Mouse (Mus musculus) hindbrain, embryonic 16.5 days (tissue): ENCODE measurements around the gene Lingo3. TPM values are rescaled to one million over a fixed set of nuclear protein-coding genes. Genes with fewer than 3 reads are reported as not detected.
A peak's percentile ranks its signal among the peaks of the same experiment; 100 is the strongest.

Experiments used
- ATAC-seq: fragments of 200-750 bp; cut with Nextera tagmentation; 2 replicates; pipeline ENCODE4 v1.8.0; 2017; ENCODE audit warnings: moderate TSS enrichment, moderate library complexity
- H3K27ac ChIP-seq: fragments of 300-500 bp; sonication (generic); 2 replicates; pipeline ENCODE4 v1.5.1; 2014; ENCODE audit warnings: low read depth, mild to moderate bottlenecking, control low read depth, low read length, moderate library complexity
- H3K27me3 ChIP-seq: fragments of 300-500 bp; sonication (generic); replicated peaks from 2 replicates; pipeline ENCODE4 v1.6.1; 2014; ENCODE audit warnings: low read length; ENCODE audit not compliant: control insufficient read depth, insufficient read depth
- H3K36me3 ChIP-seq: fragments of 300-500 bp; sonication (generic); 2 replicates; pipeline ENCODE4 v1.6.1; 2014; ENCODE audit warnings: mild to moderate bottlenecking, low read length, moderate library complexity, mixed read lengths; ENCODE audit not compliant: control insufficient read depth, insufficient read depth
- H3K4me1 ChIP-seq: fragments of 300-500 bp; sonication (generic); 2 replicates; pipeline ENCODE4 v1.6.1; 2014; ENCODE audit warnings: low read depth, low read length; ENCODE audit not compliant: control insufficient read depth, insufficient read depth
- H3K4me2 ChIP-seq: fragments of 300-500 bp; sonication (generic); 2 replicates; pipeline ENCODE4 v1.6.1; 2014; ENCODE audit warnings: mild to moderate bottlenecking, low read length, control low read depth, moderate library complexity
- H3K4me3 ChIP-seq: fragments of 300-500 bp; sonication (generic); 2 replicates; pipeline ENCODE4 v1.5.1; 2014; ENCODE audit warnings: mild to moderate bottlenecking, low read length, control low read depth, moderate library complexity
- H3K9ac ChIP-seq: fragments of 300-500 bp; sonication (generic); 2 replicates; pipeline ENCODE4 v1.6.1; 2014; ENCODE audit warnings: low read depth, mild to moderate bottlenecking, control low read depth, low read length, moderate library complexity
- H3K9me3 ChIP-seq: fragments of 300-500 bp; sonication (generic); 2 replicates; pipeline ENCODE4 v1.6.1; 2014; ENCODE audit warnings: mild to moderate bottlenecking, low read length, moderate library complexity; ENCODE audit not compliant: control insufficient read depth
- WGBS: fragments of 180-500 bp; shearing (Covaris S2); extraction: QIAGEN DNeasy Blood & Tissue Kit; methylation state at CpG from one replicate; pipeline ENCODE4 v1.1.7; 2014; 5-methylcytosine and 5-hydroxymethylcytosine counted together
- polyA plus RNA-seq: library from polyadenylated mRNA; unstranded; fragments of >200 nt; fragmentation: Nextera tagmentation; extraction: Ambion mirVana; gene quantifications from 2 replicates; pipeline ENCODE4 v1.2.1, GENCODE M21; 2015

The Lingo3 gene
- polyA plus RNA-seq, 1 experiment from 2014 or later, result 23.3 TPM

DNA sequence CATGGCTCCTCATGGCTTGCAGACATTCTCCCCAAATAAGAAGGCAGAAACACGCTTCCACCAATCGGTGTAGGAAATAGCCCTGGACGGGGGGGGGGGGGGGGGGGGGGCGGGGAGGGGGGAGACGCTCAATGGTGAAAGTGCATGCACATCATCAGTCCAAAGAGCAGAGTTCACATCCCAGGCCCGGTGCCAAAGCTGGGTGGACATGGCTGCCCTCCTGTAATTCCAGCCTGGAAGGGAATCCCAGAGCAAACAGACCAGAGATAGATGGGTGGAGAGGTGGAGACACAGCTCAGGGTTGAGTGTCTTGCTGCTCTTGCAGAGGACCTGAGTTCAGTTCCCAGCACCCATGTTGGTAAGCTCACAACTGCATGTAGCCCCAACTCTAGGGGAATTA, 27.2 kb upstream of the Lingo3 start:
- H3K9ac ChIP-seq, result no peak overlapping the region
- 64% methylated on average over 3 of the region's 6 CpGs for WGBS
- ATAC-seq, result no peak

DNA sequence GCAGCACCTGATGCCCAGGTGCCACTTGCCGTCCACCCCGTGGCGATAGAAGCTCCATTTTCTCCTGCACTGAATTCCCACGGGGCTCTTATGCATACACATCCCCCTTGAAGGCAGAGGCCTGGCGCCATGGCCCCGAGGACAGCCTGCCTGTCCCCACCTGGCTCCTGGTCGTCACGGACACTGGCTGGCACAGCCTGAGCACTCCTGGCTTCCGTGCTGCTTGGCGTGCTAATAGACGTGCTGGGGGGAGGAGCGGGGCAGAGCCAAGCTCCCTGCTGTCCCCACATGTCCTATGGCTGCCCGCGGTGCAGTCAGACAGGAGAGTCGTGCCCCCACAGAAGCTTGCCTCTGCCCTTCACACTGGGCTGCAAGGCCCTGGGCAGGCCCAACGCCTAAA, 20.6 kb upstream of the Lingo3 start:
- peaks cover 22% of the 10 kb centered on the region for H3K36me3 ChIP-seq
- H3K9me3 ChIP-seq, result no peaks in the 10 kb centered on the region
- no peak overlapping the region for H3K9ac ChIP-seq

More for the DNA sequence above, 27.2 kb upstream of the Lingo3 start:
- no peaks in the 10 kb centered on the region for H3K4me1 ChIP-seq
- H3K27ac ChIP-seq, result no peak overlapping the region
- H3K4me2 ChIP-seq, result no peak overlapping the region
- H3K27me3 ChIP-seq, result no peaks in the 10 kb centered on the region; the same call in 1 of the 2 replicates
- H3K36me3 ChIP-seq, result peaks cover 17% of the 10 kb centered on the region
- H3K9me3 ChIP-seq, result no peaks in the 10 kb centered on the region
- no peak overlapping the region for H3K4me3 ChIP-seq

DNA sequence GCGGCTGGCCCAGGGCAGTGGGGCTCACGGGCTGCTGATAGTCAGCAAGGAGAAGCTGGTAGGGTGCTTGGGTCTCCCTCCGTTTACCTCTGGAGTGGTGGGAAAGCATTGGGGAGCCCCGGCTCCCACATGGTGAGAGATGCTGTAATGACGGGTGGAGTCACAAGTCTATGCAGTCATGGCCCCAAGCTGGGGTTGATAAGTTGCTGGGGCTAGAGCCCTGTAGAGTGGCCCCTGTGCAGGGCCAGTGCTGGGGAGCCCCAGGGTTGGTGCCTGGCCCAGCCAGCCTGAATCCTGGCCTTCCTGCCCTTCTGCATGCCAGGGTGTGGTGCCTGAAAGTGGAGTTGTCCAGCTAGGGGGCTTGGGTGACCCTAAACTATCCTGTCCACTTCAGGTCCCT, 18.5 kb upstream of the Lingo3 start:
- Histone ChIP-seq H3K9ac (no peak overlapping the region), H3K4me3 (no peak overlapping the region), H3K4me2 (no peak overlapping the region), H3K9me3 (no peaks in the 10 kb centered on the region), H3K4me1 (peaks cover 9% of the 10 kb centered on the region), H3K27me3 (no peaks in the 10 kb centered on the region), H3K36me3 (peaks cover 9% of the 10 kb centered on the region; the same call in 1 of the 2 replicates), H3K27ac (no peak overlapping the region)
- ATAC-seq, result no peak
- WGBS, result 92% methylated on average over 5 of the region's 5 CpGs

More for the DNA sequence above, 20.6 kb upstream of the Lingo3 start:
- no peak overlapping the region for H3K4me3 ChIP-seq
- H3K4me2 ChIP-seq, result no peak overlapping the region
- no peaks in the 10 kb centered on the region for H3K27me3 ChIP-seq
- no peak for ATAC-seq
- no peak overlapping the region for H3K27ac ChIP-seq
- WGBS, result 66% methylated on average over 15 of the region's 16 CpGs
- H3K4me1 ChIP-seq, result no peaks in the 10 kb centered on the region

DNA sequence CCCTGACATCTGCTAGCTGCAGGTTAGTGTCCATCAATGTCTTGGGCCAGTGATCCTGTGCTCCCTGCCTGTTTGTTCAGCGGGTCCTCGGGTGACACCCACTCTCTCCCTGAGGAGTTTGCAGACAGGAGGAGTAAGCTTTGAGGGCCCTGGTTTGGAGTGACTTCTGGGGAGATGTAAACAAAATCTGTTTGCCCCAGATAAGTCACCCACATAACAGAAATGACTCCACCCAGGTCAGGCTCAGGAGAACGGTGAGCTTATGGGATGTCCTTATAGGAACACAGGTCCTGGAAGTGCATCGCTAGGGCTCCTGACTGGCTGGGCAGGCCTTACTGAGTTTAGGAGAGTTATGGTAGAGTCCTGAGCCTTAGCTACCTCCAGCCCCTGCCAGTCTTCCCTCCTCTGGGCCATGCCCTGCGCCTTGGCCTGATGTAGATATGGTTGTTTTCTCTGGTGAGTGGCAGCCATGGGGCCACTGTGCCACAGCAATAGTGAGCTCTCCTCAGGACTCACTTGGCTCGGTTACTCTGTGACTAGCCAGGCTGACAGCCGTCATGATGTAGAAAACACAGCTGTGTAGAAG, 14.6 kb upstream of the Lingo3 start:
- H3K4me3 ChIP-seq, result no peak overlapping the region
- H3K4me2 ChIP-seq, result no peak overlapping the region
- peaks cover 36% of the 10 kb centered on the region for H3K4me1 ChIP-seq
- no peaks in the 10 kb centered on the region for H3K9me3 ChIP-seq
- H3K27ac ChIP-seq, result no peak overlapping the region; the same call in 1 of the 2 replicates
- H3K36me3 ChIP-seq, result peaks cover under 1% of the 10 kb centered on the region; the same call in 1 of the 2 replicates
- H3K9ac ChIP-seq, result no peak overlapping the region; the same call in 1 of the 2 replicates
- 85% methylated on average over 7 of the region's 7 CpGs for WGBS
- H3K27me3 ChIP-seq, result no peaks in the 10 kb centered on the region
- no peak for ATAC-seq

DNA sequence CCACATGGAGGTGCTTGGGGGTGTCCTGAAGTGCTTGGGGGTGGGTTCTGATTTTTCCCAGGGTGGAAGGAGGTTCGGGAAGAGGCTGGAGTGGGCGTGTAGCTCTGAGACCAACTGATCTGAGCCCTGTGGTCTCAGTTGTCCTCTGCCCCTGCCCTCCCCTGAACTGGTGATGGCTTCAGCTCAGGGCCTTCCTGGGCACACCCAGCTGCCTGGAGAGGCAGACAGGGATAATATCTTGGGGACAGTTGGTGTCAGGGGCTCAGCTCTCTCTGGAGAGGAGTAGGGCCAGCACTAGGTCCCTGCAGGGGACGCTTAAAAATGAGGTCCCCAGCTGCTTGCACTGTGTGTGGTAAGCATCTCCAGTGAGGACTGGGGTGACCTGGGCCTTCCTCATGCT, 14.0 kb upstream of the Lingo3 start:
- Histone ChIP-seq H3K9ac (peak overlapping the region; percentile 38; the same call in 1 of the 2 replicates), H3K27me3 (no peaks in the 10 kb centered on the region), H3K27ac (peak overlapping the region; percentile 64), H3K9me3 (no peaks in the 10 kb centered on the region), H3K36me3 (peaks cover 6% of the 10 kb centered on the region), H3K4me3 (no peak overlapping the region), H3K4me1 (peaks cover 37% of the 10 kb centered on the region), H3K4me2 (no peak overlapping the region; the same call in 1 of the 2 replicates)
- ATAC-seq, result no peak
- 54% methylated on average over 3 of the region's 3 CpGs for WGBS

DNA sequence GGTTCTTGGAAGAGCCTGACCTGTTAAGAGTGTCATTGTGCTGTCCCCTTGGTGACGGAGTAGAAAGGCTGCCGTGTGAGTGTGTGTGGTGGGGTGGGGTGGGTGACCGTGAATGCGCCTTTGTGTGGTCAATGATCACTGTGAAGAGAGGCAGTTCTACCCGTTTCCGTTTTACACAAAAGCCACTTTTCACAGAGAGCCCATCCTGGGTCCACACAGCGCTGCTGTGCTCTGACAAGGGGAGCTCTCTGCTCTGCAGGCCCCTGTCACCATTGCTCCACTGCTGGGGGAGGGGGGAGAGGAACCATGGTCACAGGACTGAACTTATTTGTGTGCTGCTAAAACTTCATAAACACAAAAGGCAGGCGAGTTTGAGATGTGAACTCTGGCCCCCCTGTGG, 13.5 kb upstream of the Lingo3 start:
- Histone ChIP-seq H3K4me1 (peaks cover 37% of the 10 kb centered on the region), H3K27me3 (no peaks in the 10 kb centered on the region), H3K4me3 (no peak overlapping the region), H3K9ac (peak overlapping the region; percentile 38), H3K4me2 (peak overlapping the region; percentile 98), H3K9me3 (no peaks in the 10 kb centered on the region), H3K36me3 (peaks cover 8% of the 10 kb centered on the region), H3K27ac (peak overlapping the region; percentile 64)
- WGBS, result 26% methylated on average over 8 of the region's 8 CpGs
- ATAC-seq, result peak; percentile 50

DNA sequence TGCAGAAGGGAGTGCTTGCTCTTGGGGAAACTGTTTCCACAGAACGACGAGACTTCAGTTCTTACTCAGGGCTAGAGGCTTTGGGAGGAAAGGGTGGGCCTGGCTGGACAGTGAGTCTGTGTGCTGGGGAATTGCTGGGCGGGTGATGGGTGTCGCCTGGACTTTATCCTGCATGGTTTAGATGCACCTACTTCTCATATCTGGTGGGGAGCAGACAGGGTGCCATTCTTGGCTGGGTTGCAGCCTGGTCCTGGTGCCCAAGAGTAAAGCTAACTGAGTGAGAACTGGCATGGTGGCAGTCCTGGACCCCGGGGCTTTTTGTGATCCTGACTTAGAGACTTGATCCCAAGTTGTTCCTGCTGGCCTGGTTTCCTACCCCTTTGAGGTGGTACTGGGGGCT, 13.1 kb upstream of the Lingo3 start:
- Histone ChIP-seq H3K36me3 (peaks cover 12% of the 10 kb centered on the region), H3K27ac (peak overlapping the region; percentile 39; the same call in 1 of the 2 replicates), H3K4me2 (peak overlapping the region; percentile 98), H3K9ac (peak overlapping the region; percentile 38), H3K4me1 (peaks cover 37% of the 10 kb centered on the region), H3K9me3 (no peaks in the 10 kb centered on the region), H3K4me3 (no peak overlapping the region), H3K27me3 (no peaks in the 10 kb centered on the region)
- ATAC-seq, result no peak
- 78% methylated on average over 5 of the region's 5 CpGs for WGBS

DNA sequence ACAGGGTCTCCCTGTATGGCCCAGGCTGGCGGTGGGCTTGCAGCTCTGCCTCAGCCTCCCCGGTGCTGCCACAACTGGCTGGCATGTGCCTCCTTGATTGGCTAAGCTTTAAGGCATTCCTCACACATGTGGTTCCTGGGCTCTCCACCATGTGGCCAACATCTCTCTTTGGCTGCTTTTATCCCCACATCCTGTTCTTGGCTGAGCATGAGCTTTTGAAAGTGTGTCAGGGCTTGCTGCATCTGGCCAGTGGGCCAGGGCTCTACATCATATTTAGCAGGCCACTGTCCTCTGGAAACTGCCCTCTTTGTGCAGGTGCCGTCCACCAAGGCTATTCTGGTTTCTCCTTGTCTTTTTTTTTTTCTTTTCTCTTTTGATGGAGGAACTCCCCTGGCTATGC, 12.4 kb upstream of the Lingo3 start:
- H3K4me3 ChIP-seq, result peak overlapping the region; percentile 76
- no peaks in the 10 kb centered on the region for H3K9me3 ChIP-seq
- peaks cover 16% of the 10 kb centered on the region for H3K36me3 ChIP-seq
- 71% methylated on average over 3 of the region's 3 CpGs for WGBS
- H3K4me1 ChIP-seq, result peaks cover 37% of the 10 kb centered on the region
- peak overlapping the region; percentile 98 for H3K4me2 ChIP-seq
- 0 out of 2 replicates have a peak overlapping the region, but pooled peaks have one; percentile 19 for H3K27ac ChIP-seq
- H3K9ac ChIP-seq, result peak overlapping the region; percentile 89; the same call in 1 of the 2 replicates
- ATAC-seq, result no peak
- H3K27me3 ChIP-seq, result no peaks in the 10 kb centered on the region

DNA sequence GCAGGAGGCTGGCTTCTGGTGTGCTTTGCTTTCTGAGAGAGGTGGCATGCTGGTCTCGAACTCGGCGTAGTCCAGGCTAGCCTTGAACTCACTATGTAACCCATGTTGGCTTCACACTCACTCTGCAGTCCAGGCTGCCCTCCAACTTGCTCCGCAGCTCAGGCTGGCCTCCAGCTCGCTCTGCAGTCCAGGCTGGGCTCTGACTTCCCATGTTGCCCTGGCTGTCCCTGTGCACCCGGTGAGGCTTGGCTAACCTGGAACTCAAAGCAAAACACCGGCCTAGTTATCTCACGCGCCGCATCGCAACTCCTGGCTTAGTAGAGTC, 11.9 kb upstream of the Lingo3 start:
- 25% methylated on average over 11 of the region's 11 CpGs for WGBS
- H3K27me3 ChIP-seq, result no peaks in the 10 kb centered on the region
- peak overlapping the region; percentile 89 for H3K9ac ChIP-seq
- peaks cover 21% of the 10 kb centered on the region for H3K36me3 ChIP-seq
- H3K4me1 ChIP-seq, result peaks cover 37% of the 10 kb centered on the region
- no peak for ATAC-seq
- no peak overlapping the region for H3K27ac ChIP-seq
- peak overlapping the region; percentile 76 for H3K4me3 ChIP-seq
- no peaks in the 10 kb centered on the region for H3K9me3 ChIP-seq
- H3K4me2 ChIP-seq, result peak overlapping the region; percentile 98
